Mouse (Mus musculus): ENCODE measurements around the gene Plcxd3. TPM values are rescaled to one million over a fixed set of nuclear protein-coding genes. Genes with fewer than 3 reads are reported as not detected.
"Not testable (repeated sequence)": the region's sequence is repeated elsewhere in the genome, so short reads cannot be mapped to it uniquely, and the experiment has no call there.

Gene Plcxd3
- polyA plus RNA-seq, 1 experiment = not detected

- 90% methylated on average over 1 of the region's 1 CpGs for WGBS
- H3K27ac ChIP-seq (ENCODE audit: insufficient read depth, low read length) = no peak overlapping the region
- no peak overlapping the region for H3K4me3 ChIP-seq (ENCODE audit: extremely low read depth, insufficient read depth, insufficient read length)
- no peak for DNase-seq (ENCODE audit: low read depth in 1 of 2, low spot score in 2 of 2)
- no peaks in the 10 kb centered on the region for H3K36me3 ChIP-seq (ENCODE audit: control insufficient read depth, insufficient read depth, low read length)
- TF ChIP-seq CTCF (IDR thresholded peaks at IDR 0.05; ENCODE audit: extremely low read depth, insufficient read depth, insufficient read length, insufficient replicate concordance) (no peak), POLR2A (IDR thresholded peaks at IDR 0.05; ENCODE audit: low read depth, low read length) (no peak)
- no peaks in the 10 kb centered on the region for H3K27me3 ChIP-seq (ENCODE audit: control insufficient read depth, insufficient read depth, low read length)
- H3K4me1 ChIP-seq (ENCODE audit: control insufficient read depth, insufficient read depth, insufficient read length) = no peaks in the 10 kb centered on the region
Measured at GRCm38 (mm10) chr15:4514724-4515123, 139.4 kb downstream of the Plcxd3 start.

DNA sequence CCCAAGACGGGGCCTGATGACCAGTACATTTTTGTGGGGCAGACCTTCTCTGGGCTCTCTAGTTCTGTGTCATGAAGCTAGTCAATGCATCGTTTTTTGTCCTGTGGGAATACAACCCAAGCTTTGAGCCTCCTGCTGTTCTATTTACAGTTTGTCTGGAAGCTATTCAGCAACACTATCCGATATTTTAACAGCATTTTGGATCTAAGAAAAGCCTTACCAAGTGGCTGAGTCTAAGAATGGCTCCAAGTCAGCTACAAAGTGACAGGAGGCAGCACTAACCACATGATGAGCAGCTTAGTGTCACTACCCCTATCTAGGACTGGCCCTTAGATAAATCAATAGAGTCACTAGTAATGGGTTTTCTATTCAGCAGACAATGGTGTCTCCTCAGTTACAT, 149.3 kb downstream of the Plcxd3 start:
- no peaks in the 10 kb centered on the region for H3K27me3 ChIP-seq (ENCODE audit: control insufficient read depth, insufficient read depth, low read length)
- H3K36me3 ChIP-seq (ENCODE audit: control insufficient read depth, insufficient read depth, low read length) = no peaks in the 10 kb centered on the region
- no peak overlapping the region for H3K27ac ChIP-seq (ENCODE audit: insufficient read depth, low read length)
- 75% methylated on average over 3 of the region's 3 CpGs for WGBS
- no peak overlapping the region for H3K4me3 ChIP-seq (ENCODE audit: extremely low read depth, insufficient read depth, insufficient read length)
- TF ChIP-seq POLR2A (IDR thresholded peaks at IDR 0.05; ENCODE audit: low read depth, low read length) = no peak
- TF ChIP-seq CTCF (IDR thresholded peaks at IDR 0.05; ENCODE audit: extremely low read depth, insufficient read depth, insufficient read length, insufficient replicate concordance) = no peak
- DNase-seq (ENCODE audit: low read depth in 1 of 2, low spot score in 2 of 2) = no peak
- H3K4me1 ChIP-seq (ENCODE audit: control insufficient read depth, insufficient read depth, insufficient read length) = no peaks in the 10 kb centered on the region

DNA sequence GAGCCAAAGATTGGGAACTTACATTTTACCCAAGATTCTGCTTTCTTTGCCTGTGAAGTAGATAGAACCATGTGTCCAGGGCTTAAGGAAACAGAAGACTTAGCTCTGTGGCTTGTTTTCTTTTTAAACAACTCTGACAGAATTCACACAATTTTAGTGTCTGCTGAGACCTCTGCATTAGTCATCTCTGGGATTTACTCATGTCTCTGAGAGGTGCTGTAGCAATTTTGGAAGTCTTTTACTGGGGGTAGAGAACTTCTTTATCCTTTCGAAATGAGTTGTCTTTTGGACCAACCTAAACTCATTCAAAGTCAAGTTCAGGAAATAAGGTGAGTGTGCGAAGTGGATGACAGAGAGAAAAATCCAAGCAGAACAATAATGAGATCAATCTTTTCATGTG, 158.4 kb downstream of the Plcxd3 start:
- no peaks in the 10 kb centered on the region for H3K36me3 ChIP-seq (ENCODE audit: control insufficient read depth, insufficient read depth, low read length)
- WGBS = 90% methylated on average over 2 of the region's 2 CpGs
- DNase-seq (ENCODE audit: low read depth in 1 of 2, low spot score in 2 of 2) = no peak
- H3K4me3 ChIP-seq (ENCODE audit: extremely low read depth, insufficient read depth, insufficient read length) = no peak overlapping the region
- H3K27ac ChIP-seq (ENCODE audit: insufficient read depth, low read length) = no peak overlapping the region
- no peak for TF ChIP-seq CTCF (IDR thresholded peaks at IDR 0.05; ENCODE audit: extremely low read depth, insufficient read depth, insufficient read length, insufficient replicate concordance)
- no peak for TF ChIP-seq POLR2A (IDR thresholded peaks at IDR 0.05; ENCODE audit: low read depth, low read length)
- no peaks in the 10 kb centered on the region for H3K4me1 ChIP-seq (ENCODE audit: control insufficient read depth, insufficient read depth, insufficient read length)
- no peaks in the 10 kb centered on the region for H3K27me3 ChIP-seq (ENCODE audit: control insufficient read depth, insufficient read depth, low read length)

GRCm38 (mm10) chr15:4559121-4559520, 183.8 kb downstream of the Plcxd3 start:
- WGBS = 82% methylated on average over 5 of the region's 5 CpGs
- no peaks in the 10 kb centered on the region for H3K36me3 ChIP-seq (ENCODE audit: control insufficient read depth, insufficient read depth, low read length)
- no peak for DNase-seq (ENCODE audit: low read depth in 1 of 2, low spot score in 2 of 2)
- H3K4me3 ChIP-seq (ENCODE audit: extremely low read depth, insufficient read depth, insufficient read length) = no peak overlapping the region
- no peak for TF ChIP-seq POLR2A (IDR thresholded peaks at IDR 0.05; ENCODE audit: low read depth, low read length)
- no peak for TF ChIP-seq CTCF (IDR thresholded peaks at IDR 0.05; ENCODE audit: extremely low read depth, insufficient read depth, insufficient read length, insufficient replicate concordance)
- no peaks in the 10 kb centered on the region for H3K4me1 ChIP-seq (ENCODE audit: control insufficient read depth, insufficient read depth, insufficient read length)
- H3K27ac ChIP-seq (ENCODE audit: insufficient read depth, low read length) = no peak overlapping the region
- no peaks in the 10 kb centered on the region for H3K27me3 ChIP-seq (ENCODE audit: control insufficient read depth, insufficient read depth, low read length)

GRCm38 (mm10) chr15:4561431-4561970, 186.2 kb downstream of the Plcxd3 start:
- Histone ChIP-seq H3K27me3 (ENCODE audit: control insufficient read depth, insufficient read depth, low read length) (no peaks in the 10 kb centered on the region), H3K4me1 (ENCODE audit: control insufficient read depth, insufficient read depth, insufficient read length) (no peaks in the 10 kb centered on the region), H3K36me3 (ENCODE audit: control insufficient read depth, insufficient read depth, low read length) (no peaks in the 10 kb centered on the region), H3K27ac (ENCODE audit: insufficient read depth, low read length) (no peak overlapping the region), H3K4me3 (ENCODE audit: extremely low read depth, insufficient read depth, insufficient read length) (no peak overlapping the region)
- no peak for DNase-seq (ENCODE audit: low read depth in 1 of 2, low spot score in 2 of 2)
- 76% methylated on average over 6 of the region's 6 CpGs for WGBS
- no peak for TF ChIP-seq POLR2A (IDR thresholded peaks at IDR 0.05; ENCODE audit: low read depth, low read length)

DNA sequence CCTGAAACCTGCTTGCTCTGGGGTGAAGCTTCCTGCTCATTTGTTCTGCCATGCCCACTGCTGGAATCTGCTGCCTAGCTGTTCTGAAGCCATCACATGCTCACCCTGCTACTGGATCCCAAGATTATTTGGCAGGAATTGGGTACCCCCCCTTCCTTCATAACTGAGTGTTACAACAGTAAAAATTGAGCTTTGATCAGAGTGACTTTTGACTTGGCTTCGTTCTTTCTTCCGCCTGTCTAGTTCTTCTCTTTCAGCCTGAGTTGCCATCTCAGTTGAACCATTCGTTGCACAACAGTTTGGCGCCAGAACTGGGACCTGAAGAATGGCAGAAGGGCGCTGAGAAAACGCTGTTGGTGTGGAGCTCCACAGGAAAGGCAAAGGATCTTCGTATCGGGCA, 220.2 kb downstream of the Plcxd3 start:
- DNase-seq (ENCODE audit: low read depth in 1 of 2, low spot score in 2 of 2); H3K36me3 ChIP-seq (ENCODE audit: control insufficient read depth, insufficient read depth, low read length); H3K27me3 ChIP-seq (ENCODE audit: control insufficient read depth, insufficient read depth, low read length); H3K27ac ChIP-seq (ENCODE audit: insufficient read depth, low read length); H3K4me1 ChIP-seq (ENCODE audit: control insufficient read depth, insufficient read depth, insufficient read length); H3K4me3 ChIP-seq (ENCODE audit: extremely low read depth, insufficient read depth, insufficient read length): not testable (repeated sequence)
- 92% methylated on average over 8 of the region's 8 CpGs for WGBS

- not testable (repeated sequence) for H3K36me3 ChIP-seq (ENCODE audit: control insufficient read depth, insufficient read depth, low read length); H3K27ac ChIP-seq (ENCODE audit: insufficient read depth, low read length); H3K27me3 ChIP-seq (ENCODE audit: control insufficient read depth, insufficient read depth, low read length); DNase-seq (ENCODE audit: low read depth in 1 of 2, low spot score in 2 of 2); H3K4me3 ChIP-seq (ENCODE audit: extremely low read depth, insufficient read depth, insufficient read length); H3K4me1 ChIP-seq (ENCODE audit: control insufficient read depth, insufficient read depth, insufficient read length)
- 89% methylated on average over 8 of the region's 8 CpGs for WGBS
Measured at GRCm38 (mm10) chr15:4598661-4599060, 223.4 kb downstream of the Plcxd3 start.

GRCm38 (mm10) chr15:4599331-4599730, 224.0 kb downstream of the Plcxd3 start:
- not testable (repeated sequence) for H3K27me3 ChIP-seq (ENCODE audit: control insufficient read depth, insufficient read depth, low read length); DNase-seq (ENCODE audit: low read depth in 1 of 2, low spot score in 2 of 2); H3K4me3 ChIP-seq (ENCODE audit: extremely low read depth, insufficient read depth, insufficient read length); H3K27ac ChIP-seq (ENCODE audit: insufficient read depth, low read length); H3K36me3 ChIP-seq (ENCODE audit: control insufficient read depth, insufficient read depth, low read length); H3K4me1 ChIP-seq (ENCODE audit: control insufficient read depth, insufficient read depth, insufficient read length)
- 86% methylated on average over 8 of the region's 8 CpGs for WGBS

All from spleen, adult 2 months (tissue).